Mouse (Mus musculus) spleen, adult 2 months (tissue): Measurements from ENCODE around the gene Brdt.

Experiments
- CTCF ChIP-seq: fragments of 200-500 bp; IDR thresholded peaks from 2 replicates; pipeline ENCODE4 v1.5.1; 2011; ENCODE audit warnings: mild to moderate bottlenecking, inconsistent platforms; ENCODE audit not compliant: insufficient read depth, insufficient read length, insufficient replicate concordance; ENCODE audit errors: extremely low read depth
- POLR2A ChIP-seq: fragments of 200-500 bp; IDR thresholded peaks from 2 replicates; pipeline ENCODE4 v1.6.1; 2011; ENCODE audit warnings: low read depth, low read length, inconsistent platforms

DNA sequence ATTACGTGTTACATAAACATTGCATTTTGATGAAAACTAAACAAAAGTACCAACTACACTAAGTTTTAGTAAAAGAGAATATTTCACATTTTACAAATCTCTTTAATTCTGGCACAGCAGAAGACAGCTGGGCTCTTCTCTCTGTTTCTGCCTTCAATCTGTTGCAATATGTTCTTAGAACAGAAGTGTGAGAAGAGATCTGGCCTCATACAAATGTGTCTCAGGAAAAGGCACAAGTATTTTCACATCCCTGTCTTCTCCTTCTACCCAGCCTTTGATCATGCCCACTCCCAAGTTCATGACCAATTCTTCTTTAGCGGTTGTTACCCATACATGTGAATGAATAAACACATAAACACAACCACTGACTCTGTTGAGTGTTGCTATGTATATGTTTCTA, 84.1 kb downstream of the Brdt start:
- TF ChIP-seq CTCF, result no peak
- TF ChIP-seq POLR2A, result no peak
